Mouse (Mus musculus) kidney, postnatal 4 days (tissue): Measurements from ENCODE around the gene Mgme1.

Experiments
- DNase-seq, 2 experiments: peaks; one replicate each; pipeline ENCODE4 v3.0.0; 2021; ENCODE audit warnings: mixed read lengths in 2 of 2

The Mgme1 gene

GRCm38 (mm10) chr2:144270507-144271420, at the start of gene Mgme1, which contains the start of gene Snx5:
TSS of gene Mgme1 (plus strand) at chr2:144270663.
TSS of gene Snx5 (minus strand) at chr2:144270906.
- DNase-seq, result peak; percentile 94 to 97

GRCm38 (mm10) chr2:144224351-144224750, 46.1 kb upstream of the Mgme1 start:
- peak; percentile 51 to 71 for DNase-seq

GRCm38 (mm10) chr2:144226906-144227586, 43.4 kb upstream of the Mgme1 start:
- DNase-seq, result no peak

- no peak for DNase-seq
Observed at GRCm38 (mm10) chr2:144228521-144229346, 41.7 kb upstream of the Mgme1 start.

- DNase-seq, result no peak
Observed at GRCm38 (mm10) chr2:144229647-144230046, 40.8 kb upstream of the Mgme1 start.

- DNase-seq, result peak in 1 of 2 experiments; percentile 34
Observed at GRCm38 (mm10) chr2:144230498-144230897, 40.0 kb upstream of the Mgme1 start.

- DNase-seq, result no peak
Observed at GRCm38 (mm10) chr2:144231115-144231514, 39.3 kb upstream of the Mgme1 start.

GRCm38 (mm10) chr2:144233534-144233933, 36.9 kb upstream of the Mgme1 start:
- DNase-seq, result no peak

GRCm38 (mm10) chr2:144235776-144236175, 34.7 kb upstream of the Mgme1 start:
- DNase-seq, result no peak

GRCm38 (mm10) chr2:144236791-144237584, 33.5 kb upstream of the Mgme1 start:
- DNase-seq, result no peak

GRCm38 (mm10) chr2:144238341-144238740, 32.1 kb upstream of the Mgme1 start:
- peak in 1 of 2 experiments; percentile 35 for DNase-seq

GRCm38 (mm10) chr2:144239318-144239717, 31.1 kb upstream of the Mgme1 start:
- DNase-seq, result no peak

- no peak for DNase-seq
Observed at GRCm38 (mm10) chr2:144240095-144240899, 30.2 kb upstream of the Mgme1 start.

GRCm38 (mm10) chr2:144245464-144245863, 25.0 kb upstream of the Mgme1 start:
- no peak for DNase-seq

- no peak for DNase-seq
Observed at GRCm38 (mm10) chr2:144246270-144246669, 24.2 kb upstream of the Mgme1 start.

GRCm38 (mm10) chr2:144247337-144247978, 23.0 kb upstream of the Mgme1 start:
- no peak for DNase-seq

- DNase-seq, result no peak
Observed at GRCm38 (mm10) chr2:144248613-144249376, 21.7 kb upstream of the Mgme1 start.

GRCm38 (mm10) chr2:144250111-144250510, 20.4 kb upstream of the Mgme1 start:
- DNase-seq, result no peak

GRCm38 (mm10) chr2:144262837-144263236, 7.6 kb upstream of the Mgme1 start:
- no peak for DNase-seq
